Mouse (Mus musculus) urinary bladder, postnatal 10 days (tissue): ENCODE data around the gene Epn1.

Source experiments
- DNase-seq: peaks from one replicate; pipeline ENCODE4 v3.0.0; 2022; ENCODE audit warnings: low spot score

Gene Epn1

DNA sequence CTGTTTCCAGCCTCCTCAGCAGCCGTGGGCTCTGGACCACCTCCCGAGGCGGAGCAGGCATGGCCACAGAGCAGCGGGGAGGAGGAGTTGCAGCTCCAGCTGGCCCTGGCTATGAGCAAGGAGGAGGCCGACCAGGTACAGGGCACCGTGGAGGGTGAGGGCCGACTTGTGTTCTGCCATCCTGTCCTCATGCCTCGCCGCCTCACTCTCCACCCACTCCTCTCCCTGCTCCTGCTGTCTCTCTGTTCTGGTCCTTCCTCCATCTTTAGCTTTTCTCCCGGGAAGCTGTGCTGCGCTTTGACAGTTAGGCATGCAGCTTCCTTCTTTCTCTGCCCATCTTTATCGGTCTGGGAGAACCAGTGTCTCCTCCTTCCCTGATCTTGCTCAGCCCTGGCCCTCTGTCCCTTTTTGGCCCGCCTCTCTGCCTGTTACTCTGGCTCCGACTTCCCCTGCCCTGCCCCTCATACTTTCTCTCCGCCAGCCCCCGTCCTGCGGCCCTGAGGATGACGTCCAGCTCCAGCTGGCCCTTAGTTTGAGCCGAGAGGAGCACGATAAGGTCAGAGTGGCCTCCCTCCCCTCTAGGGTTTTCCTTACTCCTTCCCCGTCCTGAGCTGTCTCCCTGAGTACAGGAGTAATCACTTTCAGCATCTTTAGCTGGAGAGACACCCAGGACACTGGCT lies 12.9 kb downstream of the Epn1 start:
- no peak for DNase-seq

GRCm38 (mm10) chr7:5098769-5099168 lies 18.7 kb downstream of the Epn1 start:
- DNase-seq, result no peak

GRCm38 (mm10) chr7:5099796-5100195 lies 19.8 kb downstream of the Epn1 start:
- DNase-seq, result no peak

DNA sequence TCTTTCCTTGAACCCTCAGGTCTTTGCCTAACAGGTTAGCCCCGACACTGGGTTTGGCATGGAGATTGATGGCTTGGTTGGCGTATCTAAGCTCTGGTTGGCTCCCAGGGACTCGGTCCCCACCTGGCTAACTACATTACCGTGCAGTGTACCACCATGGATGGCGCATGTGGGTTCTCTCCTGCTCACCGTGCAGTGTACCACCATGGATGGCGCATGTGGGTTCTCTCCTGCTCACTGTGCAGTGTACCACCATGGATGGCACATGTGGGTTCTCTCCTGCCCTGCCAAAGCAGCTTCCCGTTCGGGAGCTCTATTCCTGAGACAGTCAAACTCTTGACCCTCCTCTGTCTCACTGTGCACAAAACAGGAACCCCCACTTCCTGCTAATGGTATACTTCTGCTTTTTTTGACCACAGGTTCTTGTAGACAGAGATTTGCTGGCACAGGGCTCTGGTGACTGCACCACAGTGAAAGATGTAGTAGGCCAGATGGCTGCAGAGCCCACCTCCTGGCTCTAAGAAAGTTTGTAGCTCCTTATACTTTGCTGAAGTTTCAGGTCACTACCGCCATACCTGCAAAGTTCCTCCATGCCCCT lies 21.1 kb downstream of the Epn1 start:
- DNase-seq, result no peak

- DNase-seq, result no peak
Observed at GRCm38 (mm10) chr7:5102564-5102963, 22.5 kb downstream of the Epn1 start.

GRCm38 (mm10) chr7:5108272-5108671 lies 28.2 kb downstream of the Epn1 start:
- DNase-seq, result no peak

DNA sequence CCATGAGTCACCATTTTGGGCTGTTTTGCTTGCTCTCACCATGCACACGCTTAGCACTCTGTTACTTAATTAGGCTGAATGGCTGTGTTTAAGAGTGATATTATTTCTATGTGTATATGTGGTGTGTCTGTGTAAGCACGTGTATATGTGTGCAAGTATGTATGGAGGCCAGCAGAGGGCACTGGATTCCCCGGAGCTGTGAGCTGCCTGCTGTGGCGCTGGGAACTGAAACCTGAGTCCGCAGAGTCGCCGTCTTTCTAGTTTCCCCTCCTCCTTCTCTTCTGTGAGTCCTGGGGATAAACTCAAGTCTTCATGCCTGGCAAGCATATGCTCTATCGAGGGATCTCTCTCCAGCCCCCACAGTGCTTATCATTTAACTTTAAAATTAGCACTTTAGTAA lies 29.3 kb downstream of the Epn1 start:
- no peak for DNase-seq

- DNase-seq, result no peak
Observed at GRCm38 (mm10) chr7:5112701-5113100, 32.7 kb downstream of the Epn1 start.

DNA sequence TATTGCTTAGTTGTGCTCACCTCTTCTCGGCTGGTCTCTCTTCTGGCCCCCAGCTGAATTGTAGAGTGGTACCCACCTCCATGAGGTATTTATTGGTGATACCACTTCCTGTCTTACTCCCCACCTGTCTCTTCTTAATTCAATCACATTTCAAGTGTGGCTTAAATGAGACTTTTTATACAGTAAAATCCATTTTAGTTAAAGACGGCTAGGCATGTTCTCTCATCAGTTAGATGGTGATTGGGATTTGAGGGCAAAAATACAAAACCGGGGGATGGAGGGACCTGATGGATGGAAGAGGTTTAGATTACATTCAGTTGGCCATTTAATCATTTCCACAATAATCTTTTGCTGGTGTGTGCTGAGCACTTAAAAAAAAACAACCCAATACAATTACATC lies 36.8 kb downstream of the Epn1 start, which contains the start of gene Rfpl4:
Gene Rfpl4 (minus strand): TSS at position 101 of the 400 bp plus-strand sequence.
- no peak for DNase-seq

DNA sequence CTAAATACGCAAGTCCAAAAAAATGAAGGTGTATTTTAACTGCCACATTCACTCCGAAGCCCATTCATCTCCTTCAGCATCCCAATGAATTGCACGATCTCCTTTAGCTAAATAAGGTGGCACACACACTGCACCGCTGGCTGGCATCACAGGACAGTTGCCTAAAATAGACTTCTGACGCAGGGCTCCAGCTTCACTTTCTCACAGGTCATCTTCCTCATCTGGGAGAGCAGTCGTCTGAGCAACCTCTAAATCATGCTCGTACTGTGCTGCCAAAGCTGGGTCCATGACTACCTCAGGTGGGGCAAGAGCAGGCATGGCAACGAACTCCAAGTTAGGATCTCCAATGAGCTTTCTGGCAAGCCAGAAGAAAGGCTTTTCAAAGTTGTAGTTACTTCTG lies 45.0 kb downstream of the Epn1 start:
- no peak for DNase-seq

GRCm38 (mm10) chr7:5125549-5126406 lies 45.7 kb downstream of the Epn1 start, which contains the start of gene Rasl2-9:
Gene Rasl2-9 (minus strand): TSS chr7:5125950.
- DNase-seq, result no peak
